Mouse (Mus musculus) T-helper 2 cell (primary cell): ENCODE results near the gene Ank3.

Experiments used
- in situ Hi-C: fragments of 300-600 bp; cut with MboI, MseI; formaldehyde crosslinking; loops from one replicate; pipeline ENCODE4 v1.15.1; 2025; ENCODE audit warnings: high pct_unique_total_duplicates

The Ank3 gene

GRCm38 (mm10) chr10:69751416-69751815 lies 352.8 kb downstream of the Ank3 start:
- in situ Hi-C loops: no loop called here

DNA sequence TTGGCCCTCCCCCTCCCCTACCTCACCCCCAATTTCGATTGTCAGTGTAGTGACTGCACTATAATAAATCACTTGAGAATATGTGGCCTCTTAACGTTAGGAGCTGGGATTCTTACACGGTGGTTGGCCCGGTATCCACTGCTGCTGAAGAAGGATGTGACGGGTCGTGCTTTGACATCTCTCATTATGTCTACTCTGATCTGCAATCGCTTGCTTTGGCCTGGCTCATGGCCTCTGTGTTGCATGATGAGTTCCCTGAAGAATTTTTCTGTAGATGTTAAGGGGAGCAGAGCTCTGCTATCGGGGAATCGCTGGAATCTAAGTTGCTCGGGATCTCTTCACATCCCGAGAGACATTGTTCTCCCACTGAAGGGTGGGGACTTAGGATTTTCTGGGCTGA lies 354.9 kb downstream of the Ank3 start:
- in situ Hi-C loops: no loop called here

DNA sequence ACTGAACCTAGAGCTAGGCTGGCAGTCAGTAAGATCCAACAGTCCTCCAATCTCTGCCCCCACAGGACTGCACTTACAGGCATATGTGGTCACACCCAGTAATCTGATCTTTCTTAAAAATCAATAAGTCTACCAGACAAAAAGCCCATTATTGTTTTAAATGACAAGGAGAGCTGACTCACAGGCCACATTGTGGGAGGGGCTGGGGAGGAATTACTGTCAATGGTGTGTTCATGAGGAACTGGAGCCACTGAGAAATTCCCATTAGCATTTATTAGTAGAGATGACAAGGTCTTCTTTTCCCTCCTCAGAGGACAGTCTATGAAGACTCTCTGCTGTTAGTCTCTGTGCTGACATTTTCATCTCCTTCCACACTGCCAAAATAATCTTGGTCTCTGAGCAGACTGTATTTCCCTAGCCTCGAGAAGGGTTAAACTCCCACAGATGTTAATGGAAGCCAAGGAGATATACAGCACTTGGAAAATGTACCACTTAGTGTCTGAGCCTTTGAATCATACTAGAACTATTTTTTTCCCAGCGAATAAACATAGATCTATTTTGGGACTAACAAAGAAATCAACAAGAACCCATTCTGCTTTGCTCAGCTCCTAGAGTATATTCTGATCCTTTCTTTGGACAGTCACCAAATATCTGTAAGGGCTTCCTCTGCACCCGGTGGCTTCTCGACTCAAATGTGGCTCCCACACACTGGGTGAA lies 358.5 kb downstream of the Ank3 start:
- in situ Hi-C loops: no loop called here

DNA sequence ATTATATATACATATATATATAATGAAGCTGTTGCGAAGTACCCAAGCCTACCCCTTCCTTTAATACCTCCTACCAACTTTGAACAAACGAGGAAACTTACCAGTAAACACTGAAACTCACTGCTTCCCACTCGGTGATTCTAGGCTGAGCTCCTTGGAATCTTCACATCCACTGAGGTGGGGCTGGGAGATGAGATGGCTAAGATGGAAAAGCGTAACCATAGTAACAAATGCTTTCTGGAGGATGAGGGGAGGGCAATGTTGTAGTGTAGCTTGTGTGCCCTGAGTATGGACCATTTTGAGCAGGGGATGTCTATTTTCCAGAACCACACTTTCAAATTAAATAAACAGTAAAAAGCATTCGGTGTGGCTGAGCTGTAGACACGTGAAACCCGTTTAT lies 364.4 kb downstream of the Ank3 start:
- in situ Hi-C loops: no loop called here

DNA sequence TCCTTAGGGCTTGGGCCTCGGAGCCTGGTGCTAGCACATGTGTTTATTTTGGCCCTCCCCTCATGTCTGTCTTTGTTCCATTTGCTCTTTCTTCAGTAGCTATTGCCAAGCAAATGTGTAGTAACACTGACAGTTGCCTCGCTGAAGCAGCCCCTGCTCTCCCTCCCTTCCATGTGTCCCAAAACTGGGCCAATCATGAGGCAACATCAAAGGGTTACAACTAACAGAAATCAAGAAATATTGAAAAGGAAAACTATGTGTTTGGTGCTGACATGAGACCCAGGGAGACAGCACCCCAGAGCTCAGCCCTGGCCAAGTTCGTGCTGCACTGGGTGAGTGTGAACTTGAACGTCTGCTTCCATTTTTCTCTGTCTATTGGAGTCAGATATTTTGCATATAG lies 365.8 kb downstream of the Ank3 start:
- in situ Hi-C loops: no loop called here

DNA sequence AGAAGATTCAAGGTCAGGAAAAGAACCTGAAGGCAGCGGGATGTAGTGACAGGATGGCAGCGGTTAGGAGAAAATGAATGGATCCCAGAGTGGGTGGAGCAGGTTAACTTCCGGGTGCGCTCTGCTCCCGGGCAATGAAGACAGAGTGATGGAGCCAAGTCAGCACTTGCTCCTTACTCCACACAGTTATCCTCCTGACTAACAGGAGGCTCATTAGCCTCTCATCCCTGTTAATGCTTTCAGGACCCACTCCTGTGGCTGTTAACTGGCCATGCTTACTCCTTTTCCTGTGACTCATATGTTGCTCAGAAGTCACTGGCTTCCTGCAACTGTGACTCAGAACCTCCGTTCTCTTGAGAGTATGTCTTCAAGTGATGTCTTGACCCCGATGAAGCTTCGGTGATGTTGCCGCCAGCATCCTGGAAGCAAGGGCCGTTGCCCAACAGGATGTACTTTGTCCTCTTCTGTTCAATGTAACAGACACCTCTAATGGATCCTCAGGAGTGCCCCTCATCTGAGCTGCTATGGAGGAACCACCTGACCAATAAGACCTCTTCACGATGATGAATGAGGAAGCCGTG lies 378.6 kb downstream of the Ank3 start:
- in situ Hi-C loops: no loop called here

DNA sequence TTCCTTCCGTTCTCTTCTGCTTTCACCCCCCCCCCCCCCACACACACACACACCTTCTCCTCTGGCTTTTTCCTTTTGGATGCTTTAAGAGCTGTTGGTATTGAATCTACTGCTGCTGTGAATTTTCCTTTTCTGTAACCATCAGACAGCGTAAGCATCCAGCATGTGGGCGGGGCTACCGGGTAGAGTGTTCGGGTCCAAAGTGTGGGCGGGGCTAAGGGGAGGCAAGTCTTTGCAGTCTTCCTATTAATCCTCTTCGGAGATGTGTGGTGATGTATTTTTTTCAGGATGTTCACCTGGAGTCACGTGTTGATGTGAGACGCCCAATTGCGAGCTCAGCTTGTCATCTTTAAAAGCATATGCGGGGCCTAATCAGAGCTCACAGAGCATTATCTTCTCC lies 379.2 kb downstream of the Ank3 start:
- in situ Hi-C loops: no loop called here

DNA sequence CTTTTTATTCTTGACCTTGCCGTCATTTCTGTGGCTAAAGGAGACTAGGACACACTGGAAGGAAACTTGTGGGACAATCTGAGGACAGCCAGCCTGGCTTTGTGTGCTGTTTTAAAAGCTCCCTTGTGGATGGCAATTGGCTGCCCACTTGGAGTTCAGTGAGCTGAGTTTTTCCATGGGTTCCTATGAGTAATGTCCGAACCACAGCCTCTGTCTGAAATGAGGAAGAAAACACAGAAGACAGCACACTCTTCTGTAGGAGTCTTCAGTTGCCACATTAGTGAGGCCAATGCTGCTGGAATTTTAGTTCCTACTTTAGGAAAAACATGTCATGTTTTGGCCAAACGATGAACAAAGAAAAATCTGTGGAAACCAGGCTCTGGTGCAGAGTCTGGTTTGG lies 380.7 kb downstream of the Ank3 start:
- in situ Hi-C loops: no loop called here

DNA sequence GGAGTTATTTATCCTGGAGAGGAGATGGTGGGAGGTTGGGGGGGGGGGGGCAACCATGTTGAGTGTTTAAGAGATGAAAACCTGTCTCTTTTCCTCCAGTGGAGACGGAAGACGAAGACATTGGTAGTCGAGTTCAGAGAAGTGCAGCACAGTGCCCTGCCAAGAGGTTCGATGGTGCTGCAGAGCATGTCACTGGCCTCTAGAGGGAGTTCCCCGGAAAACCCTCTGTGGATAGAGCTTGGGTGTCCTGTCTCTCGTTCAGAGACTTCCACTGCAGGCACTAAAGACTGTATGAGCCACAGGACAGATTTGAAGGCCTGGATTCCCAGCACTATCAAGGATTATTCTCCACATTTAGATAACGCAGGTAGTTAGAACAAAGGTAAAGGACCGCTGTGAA lies 382.9 kb downstream of the Ank3 start:
- in situ Hi-C loops: no loop called here

GRCm38 (mm10) chr10:69785235-69785634 lies 386.7 kb downstream of the Ank3 start:
- in situ Hi-C loops: no loop called here

- in situ Hi-C loops: no loop called here
Observed at GRCm38 (mm10) chr10:69785692-69786091, 387.1 kb downstream of the Ank3 start.

DNA sequence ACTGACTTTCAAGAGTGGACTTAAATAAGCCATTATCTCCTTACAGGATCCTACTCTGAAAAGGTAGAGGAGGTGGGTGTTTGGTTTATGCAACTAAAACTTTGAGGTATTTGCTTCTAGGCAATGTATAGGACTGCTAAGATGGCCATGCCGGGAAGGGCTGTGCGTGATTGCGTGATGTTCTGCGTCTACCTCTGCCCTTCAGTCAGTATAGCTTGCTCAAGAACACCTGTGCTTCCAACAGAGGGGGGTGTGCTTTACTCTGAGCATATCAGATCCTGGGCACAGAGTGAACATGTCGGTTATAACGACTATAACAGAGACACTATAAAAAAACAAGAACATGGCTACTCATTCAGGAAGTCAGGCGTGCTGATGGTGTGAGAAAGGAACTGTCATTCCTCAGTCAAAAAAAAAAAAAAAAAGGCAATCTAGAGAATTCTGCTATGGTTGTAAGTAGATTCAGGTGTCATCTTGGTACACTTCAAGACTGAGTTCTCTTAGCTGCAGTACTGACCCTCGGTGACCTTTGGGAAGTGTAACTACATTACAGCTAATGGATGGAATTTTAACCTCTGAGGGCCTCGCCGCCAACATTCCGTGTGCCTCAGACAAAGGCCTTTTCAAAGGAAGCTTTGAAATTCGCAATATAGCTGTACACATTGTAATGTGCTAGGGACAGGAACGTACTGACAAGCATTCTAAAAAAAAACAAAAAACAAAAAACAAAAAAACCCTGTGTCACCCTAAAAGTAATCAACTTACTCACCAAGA lies 387.8 kb downstream of the Ank3 start:
- in situ Hi-C loops: no loop called here

DNA sequence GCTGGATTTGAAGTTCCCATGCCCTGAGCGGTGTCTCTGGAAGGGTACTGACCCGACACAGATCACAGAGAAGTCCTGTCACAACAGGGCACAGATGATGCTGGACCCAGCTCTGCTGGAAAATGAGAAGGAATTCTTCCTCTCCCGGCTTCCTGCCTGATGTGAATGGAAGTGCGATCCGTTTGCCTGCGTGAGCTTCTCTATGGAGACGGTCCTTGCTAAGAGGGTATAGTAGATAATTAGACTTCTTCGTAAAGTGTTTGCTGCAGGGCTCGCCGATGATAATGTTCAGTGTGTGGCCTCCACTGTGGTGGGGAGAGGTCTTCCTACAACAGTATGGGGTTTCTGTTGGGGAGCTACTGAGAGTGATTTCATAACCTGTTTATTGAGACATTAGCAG lies 388.8 kb downstream of the Ank3 start:
- in situ Hi-C loops: no loop called here

DNA sequence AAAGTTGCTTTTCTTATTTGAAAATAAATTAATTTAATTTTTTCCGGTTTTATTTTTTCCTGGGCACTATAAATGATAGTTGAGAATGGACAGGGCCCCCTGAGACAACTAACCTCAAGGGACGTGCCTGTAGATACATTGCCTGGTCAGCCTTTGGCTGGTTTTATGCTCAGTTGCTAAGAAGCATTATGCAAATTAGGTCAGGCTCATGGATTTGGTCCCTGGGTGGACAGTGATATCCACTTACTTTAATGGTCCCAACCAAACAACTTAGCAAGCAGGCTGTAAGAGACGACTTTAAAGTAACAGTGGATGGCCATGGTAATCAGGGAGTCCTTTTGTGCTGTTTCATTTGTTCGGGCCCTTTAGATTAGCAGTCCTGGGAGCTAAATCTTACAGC lies 392.0 kb downstream of the Ank3 start:
- in situ Hi-C loops: no loop called here

DNA sequence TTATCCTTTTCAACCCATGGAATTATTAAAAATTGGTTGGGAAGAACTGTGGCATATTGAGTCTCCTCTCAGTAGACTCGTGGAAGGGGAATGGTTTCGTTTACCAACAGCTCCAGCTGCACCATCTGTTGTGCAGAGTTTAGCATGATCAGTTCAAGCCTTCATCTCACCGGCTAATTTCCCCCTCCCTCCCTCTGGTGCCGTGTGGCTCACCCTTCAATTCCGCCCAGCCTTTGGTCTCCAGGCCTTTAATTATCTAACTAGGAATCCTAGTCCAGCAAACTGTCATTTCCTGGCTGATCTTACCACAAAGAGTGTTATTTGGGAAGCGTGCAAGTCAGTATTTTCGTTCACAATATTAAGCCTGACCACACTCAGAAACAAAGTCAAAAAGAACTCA lies 393.4 kb downstream of the Ank3 start:
- in situ Hi-C loops: no loop called here

- in situ Hi-C loops: no loop called here
Observed at GRCm38 (mm10) chr10:69792400-69792799, 393.8 kb downstream of the Ank3 start.

GRCm38 (mm10) chr10:69793079-69793478 lies 394.5 kb downstream of the Ank3 start:
- in situ Hi-C loops: no loop called here

DNA sequence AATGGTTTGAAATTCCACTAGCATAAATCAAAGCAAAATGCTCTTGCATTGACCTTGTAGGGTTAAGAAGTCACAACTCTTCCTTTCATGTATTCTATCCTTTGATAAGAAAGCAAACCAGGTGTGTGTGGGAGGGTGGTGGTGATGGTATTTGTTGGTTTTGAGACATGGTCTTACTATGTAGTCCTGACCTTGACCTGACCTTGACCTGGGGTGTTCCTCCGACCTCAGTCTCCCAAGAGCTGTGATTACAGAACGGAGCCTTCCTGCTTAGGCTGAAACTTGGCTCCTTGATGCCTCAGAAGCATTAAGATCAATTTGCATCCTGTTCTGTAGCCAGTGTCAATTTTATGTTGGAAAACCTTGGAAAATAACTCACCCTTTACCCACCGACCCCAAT lies 397.1 kb downstream of the Ank3 start:
- in situ Hi-C loops: no loop called here

DNA sequence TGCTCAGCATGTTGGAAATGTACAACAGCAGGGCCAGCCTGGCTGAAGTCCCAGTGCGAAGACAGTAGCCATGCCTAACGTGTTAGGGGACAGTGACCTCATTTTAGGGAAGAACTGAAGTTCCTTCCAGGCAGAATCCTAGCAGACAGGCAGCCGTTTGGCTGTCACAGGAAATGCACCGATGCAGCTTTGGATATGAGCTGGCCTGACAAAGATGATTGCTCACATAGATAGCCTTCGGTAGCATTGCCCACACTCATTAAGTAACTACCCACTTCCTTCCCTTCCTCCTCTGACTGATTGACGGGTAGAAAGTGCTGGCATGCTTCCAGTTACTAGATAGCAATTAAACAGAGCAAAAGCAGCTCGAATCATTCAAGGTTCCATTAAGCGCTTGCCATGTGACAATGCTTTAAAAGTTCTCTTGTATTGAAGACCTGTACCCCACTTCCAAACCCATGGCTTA lies 397.9 kb downstream of the Ank3 start:
- in situ Hi-C loops: no loop called here

GRCm38 (mm10) chr10:69803135-69803756 lies 404.7 kb downstream of the Ank3 start:
- in situ Hi-C loops: no loop called here

DNA sequence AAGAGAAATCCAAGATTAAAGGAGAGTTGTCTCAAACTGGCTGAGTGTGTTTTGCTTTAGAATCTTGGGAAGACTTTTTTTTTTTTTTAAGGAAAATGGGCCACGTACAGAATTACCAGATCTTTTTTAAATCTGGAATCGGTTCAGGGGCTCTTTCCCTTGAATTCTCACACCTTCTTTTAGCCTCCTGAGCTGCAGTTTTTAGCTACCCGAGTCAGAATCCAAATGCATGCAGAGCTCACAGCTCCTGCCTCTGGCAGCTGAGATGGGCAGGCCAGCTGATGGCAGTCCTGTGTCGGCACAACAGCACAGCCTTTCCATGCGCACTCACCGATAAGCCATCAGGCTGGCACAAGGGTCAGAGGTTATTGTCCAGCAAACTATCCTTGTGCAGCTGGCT lies 406.0 kb downstream of the Ank3 start:
- in situ Hi-C loops: no loop called here

GRCm38 (mm10) chr10:69810785-69811184 lies 412.2 kb downstream of the Ank3 start:
- in situ Hi-C loops: no loop called here
